Mouse (Mus musculus): ENCODE results near the gene Atp8a2. TPM values are rescaled to one million over a fixed set of nuclear protein-coding genes. Genes with fewer than 3 reads are reported as not detected.
"Not testable (repeated sequence)": the region's sequence is repeated elsewhere in the genome, so short reads cannot be mapped to it uniquely, and the experiment has no call there.

The Atp8a2 gene
- total RNA-seq, 2 experiments from 2014 or later: 45.3 to 46.9 TPM

DNA sequence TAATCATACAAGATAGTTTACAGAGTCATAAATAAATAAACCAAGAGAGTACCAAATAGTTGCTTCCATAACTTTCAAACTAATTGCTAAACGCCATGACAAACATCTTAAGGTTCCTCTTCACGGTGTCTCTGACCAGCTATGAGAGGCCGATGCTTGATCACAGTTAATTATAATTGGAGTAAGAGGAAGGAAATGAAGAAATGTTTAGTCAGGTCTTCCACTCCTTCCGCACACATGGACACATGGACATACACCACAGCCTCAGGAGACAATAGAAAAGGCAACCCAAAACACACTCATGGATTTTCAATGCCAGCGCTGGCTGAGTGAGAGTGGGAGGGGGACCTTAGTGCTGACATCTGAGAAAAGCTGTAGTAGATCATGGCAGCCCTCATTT, 232.4 kb downstream of the Atp8a2 start:
- H3K4me3 ChIP-seq: no peak overlapping the region
- H3K27ac ChIP-seq: no peak overlapping the region
- no peak for TF ChIP-seq CTCF (conservative IDR thresholded peaks at IDR 0.05)
- DNase-seq (ENCODE audit: low spot score in 2 of 2): no peak

DNA sequence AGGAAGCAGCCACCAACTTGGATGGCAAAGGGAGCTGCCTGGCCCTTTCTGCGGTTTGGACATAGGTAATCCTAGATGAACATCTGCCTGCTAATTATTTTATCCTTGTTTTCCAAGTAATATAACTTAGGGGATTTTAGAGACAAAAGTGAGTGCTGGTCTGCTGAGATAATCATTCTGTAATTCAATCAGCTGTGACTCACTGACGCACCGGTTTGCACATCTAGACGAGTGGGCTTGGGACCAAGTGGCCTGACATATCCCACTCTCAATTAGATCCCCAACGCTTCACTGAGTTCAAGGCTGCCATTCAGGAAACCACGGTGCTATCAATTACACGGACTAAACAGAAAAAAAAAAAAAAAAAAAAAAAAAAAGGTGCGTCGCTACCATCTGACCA, 236.0 kb downstream of the Atp8a2 start:
- no peak for DNase-seq (ENCODE audit: low spot score in 2 of 2)
- TF ChIP-seq CTCF (conservative IDR thresholded peaks at IDR 0.05): no peak
- H3K4me3 ChIP-seq: no peak overlapping the region
- no peak overlapping the region for H3K27ac ChIP-seq

DNA sequence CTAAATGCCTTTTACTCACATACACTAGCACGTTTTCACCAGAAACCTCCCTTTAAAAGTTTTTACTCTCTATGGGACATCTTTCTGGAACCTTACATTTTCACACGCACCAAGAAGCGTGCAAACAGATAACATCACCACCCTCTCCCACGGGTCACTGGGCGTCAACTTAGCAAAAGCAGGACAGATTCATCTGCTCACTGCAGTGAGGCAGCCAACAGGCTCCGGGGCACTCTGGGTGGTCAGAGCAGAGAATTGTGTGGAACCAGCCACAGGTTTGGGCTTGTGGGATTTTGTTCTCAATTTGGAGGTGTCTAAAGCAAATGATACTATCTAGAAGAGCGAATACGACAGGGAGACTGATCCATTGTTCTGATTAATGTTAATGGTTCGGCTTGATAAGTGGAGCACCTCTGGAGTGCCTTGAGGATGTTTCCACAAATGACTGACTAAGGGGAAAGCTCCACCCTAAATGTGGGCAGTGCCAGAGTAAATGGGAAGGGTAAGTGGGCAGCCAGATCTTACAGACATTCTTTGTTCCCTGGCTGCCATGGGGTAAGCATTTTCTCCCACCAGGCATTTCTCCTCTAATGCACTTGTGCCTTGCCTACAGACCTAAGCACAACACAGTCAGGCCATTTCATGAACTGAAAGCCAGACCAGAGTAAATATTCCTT, 236.6 kb downstream of the Atp8a2 start:
- H3K27ac ChIP-seq: no peak overlapping the region
- no peak overlapping the region for H3K4me3 ChIP-seq
- no peak for TF ChIP-seq CTCF (conservative IDR thresholded peaks at IDR 0.05)
- no peak for DNase-seq (ENCODE audit: low spot score in 2 of 2)

DNA sequence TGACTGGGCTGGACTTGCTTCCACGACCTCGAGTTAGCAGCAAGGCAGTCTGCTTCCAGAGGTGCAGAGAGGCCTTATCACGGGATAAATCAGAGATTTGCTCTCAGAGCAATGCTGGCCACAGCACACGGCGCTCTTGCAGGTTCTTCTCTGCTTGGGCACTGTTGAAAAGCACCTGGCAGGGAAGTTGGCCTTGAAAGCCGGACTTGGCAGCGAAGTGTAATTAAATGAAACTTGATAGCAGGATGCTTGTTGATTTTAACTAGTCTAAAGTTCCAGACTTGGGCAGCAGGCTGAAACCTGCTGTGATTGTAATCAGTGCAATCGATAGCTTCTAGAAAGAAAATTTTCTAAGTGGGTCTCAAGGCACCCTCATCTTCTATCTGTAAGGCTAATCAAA, 237.3 kb downstream of the Atp8a2 start:
- DNase-seq (ENCODE audit: low spot score in 2 of 2): no peak
- TF ChIP-seq CTCF (conservative IDR thresholded peaks at IDR 0.05): no peak
- no peak overlapping the region for H3K27ac ChIP-seq
- no peak overlapping the region for H3K4me3 ChIP-seq

DNA sequence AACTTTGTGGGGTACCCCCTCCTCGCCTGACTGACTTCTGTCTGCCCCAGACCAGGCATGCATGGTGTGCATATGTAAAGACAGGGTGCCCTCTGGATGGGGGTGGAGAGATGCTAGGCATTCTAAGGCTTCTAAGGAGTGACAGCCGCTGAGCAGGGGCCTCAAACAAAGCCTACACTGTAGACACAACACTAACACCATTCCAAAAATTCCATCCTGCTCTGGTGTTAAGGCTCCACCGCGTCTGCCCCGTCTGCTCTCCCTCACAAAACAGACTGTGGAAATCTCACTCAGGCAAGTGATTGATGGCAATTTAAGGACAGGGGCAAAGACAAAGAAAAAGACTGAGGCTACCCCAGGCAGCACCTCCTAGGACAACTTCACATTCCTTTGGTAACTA, 247.0 kb downstream of the Atp8a2 start:
- H3K4me3 ChIP-seq: no peak overlapping the region
- no peak overlapping the region for H3K27ac ChIP-seq
- no peak for TF ChIP-seq CTCF (conservative IDR thresholded peaks at IDR 0.05)
- DNase-seq (ENCODE audit: low spot score in 2 of 2): no peak

DNA sequence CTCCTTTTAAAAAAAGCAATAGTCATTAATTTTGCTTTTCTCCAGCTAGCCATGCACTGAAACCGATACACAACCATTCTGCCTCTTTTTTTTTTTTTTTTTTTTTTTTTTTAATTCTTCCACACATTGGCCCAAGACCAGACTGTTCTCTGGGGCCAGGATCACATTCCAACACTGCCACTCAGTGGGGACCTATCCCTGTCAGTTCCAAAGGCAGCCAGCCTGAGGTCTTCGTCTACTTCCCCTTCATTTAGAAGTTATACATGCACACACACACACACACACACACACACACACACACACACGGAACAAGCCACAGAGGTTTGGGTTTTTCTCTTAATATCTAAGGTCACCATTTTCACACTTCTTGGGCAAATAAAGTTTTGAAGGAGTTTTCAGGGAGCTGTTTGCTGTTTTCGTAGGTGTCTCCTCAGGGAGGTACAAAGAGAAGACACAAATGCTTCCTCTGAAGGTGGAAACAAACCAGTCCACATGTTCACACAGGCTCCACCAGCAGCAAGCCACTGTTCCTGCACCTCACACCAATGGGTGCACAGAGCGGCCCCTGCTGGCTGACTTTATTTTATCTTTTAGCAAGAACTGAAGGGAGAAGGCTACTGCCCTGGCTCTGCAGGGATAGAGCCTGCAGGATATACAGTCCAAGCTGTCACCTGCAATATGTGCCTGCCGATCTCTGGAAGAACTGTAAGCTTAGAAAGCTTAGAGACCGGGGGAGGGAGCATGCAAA, 253.9 kb downstream of the Atp8a2 start:
- no peak overlapping the region for H3K27ac ChIP-seq
- TF ChIP-seq CTCF (conservative IDR thresholded peaks at IDR 0.05): peak; percentile 91
- no peak overlapping the region for H3K4me3 ChIP-seq
- peak; percentile 81 to 92 for DNase-seq (ENCODE audit: low spot score in 2 of 2)

DNA sequence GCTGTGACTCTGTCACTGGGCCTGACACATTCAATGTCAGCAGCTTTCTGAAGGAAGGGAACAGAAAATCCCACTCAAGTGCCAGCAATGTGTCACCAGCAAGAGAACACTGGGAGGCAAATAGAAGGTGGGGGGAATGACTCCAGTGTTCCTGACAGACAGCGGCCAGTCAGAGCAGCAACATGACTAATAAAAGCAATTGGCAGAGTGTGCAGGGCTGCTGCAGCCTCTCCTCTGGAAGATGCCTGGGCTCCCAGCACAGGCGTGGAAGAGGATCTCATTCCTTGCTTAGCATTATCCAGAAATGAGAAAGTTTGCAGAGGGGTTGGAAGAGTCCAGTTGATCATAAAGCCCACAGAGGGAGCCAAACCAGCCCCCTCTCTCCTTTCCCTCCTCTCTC, 254.8 kb downstream of the Atp8a2 start:
- no peak for TF ChIP-seq CTCF (conservative IDR thresholded peaks at IDR 0.05)
- no peak for DNase-seq (ENCODE audit: low spot score in 2 of 2)

DNA sequence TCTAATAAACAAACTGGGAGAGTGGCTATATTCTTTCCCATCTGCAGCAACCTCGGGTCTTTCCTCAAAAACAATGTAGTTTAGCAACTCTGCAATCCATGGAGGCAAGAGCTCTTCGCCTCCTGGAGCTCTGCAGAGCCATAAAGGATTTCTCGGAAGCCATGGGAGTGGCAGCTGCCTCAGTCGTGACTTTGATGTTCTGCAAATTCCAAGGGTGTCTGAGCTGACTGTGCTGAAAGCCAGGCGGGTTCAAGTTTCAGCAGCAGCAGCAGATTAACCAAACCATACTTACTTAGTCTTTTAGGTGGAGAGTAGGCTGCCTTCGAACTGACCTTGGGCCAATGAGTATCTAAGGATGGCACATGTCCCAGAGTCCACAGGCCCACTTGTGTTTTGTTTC, 264.6 kb downstream of the Atp8a2 start:
- no peak overlapping the region for H3K27ac ChIP-seq
- no peak overlapping the region for H3K4me3 ChIP-seq
- no peak for DNase-seq (ENCODE audit: low spot score in 2 of 2)
- TF ChIP-seq CTCF (conservative IDR thresholded peaks at IDR 0.05): no peak

More for the DNA sequence above, 254.8 kb downstream of the Atp8a2 start:
- no peak overlapping the region for H3K27ac ChIP-seq
- no peak overlapping the region for H3K4me3 ChIP-seq

DNA sequence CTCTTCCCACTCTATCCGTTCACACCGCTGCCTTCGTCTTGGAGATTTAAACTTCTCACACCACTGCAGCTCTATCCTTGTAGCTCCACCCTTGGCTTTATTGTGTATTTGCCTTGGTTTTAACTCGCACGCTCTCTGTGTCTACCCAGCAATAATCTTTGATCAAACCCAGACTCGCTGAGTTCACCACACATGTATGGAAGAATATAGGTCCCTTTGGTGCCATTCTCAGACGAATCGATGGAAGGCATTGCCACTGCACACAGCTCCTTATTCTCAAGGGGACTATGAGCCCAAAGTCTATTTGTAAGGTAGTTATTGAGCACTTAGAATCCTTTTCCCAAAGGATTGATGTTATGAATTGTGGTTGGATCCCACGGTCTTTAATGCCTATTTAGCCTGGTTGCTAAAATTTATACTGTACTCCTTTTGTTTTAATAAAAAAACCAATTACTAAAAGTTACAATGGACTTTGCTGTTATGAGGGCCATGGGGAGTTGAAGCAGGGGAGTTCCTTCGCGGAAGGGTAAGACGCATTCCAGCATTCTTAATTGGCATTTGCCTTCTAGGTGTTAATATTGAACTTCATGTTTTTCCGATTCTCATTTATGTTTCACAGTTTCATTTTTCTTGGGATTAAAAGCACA, 265.4 kb downstream of the Atp8a2 start:
- no peak for TF ChIP-seq CTCF (conservative IDR thresholded peaks at IDR 0.05)
- no peak overlapping the region for H3K4me3 ChIP-seq
- no peak for DNase-seq (ENCODE audit: low spot score in 2 of 2)
- no peak overlapping the region for H3K27ac ChIP-seq

DNA sequence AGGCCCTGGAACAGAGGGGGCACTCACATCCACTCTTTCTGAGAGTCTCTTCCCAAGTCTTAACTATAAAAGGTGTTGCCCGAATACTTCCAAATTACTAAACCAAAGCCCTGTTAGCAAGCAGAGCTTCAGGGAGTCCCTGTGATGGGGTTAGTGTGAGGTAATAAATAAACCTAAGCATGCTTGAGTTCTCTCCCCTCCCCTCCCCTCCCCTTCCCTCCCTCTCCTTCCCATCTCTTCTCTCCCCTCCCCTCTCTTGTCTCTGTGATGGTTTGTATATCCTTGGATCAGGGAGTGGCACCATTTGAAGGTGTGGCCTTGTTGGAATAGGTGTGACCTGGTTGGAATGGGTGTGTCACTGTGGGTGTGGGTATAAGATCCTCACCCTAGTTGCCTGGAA, 267.8 kb downstream of the Atp8a2 start:
- H3K27ac ChIP-seq, H3K4me3 ChIP-seq: not testable (repeated sequence)

DNA sequence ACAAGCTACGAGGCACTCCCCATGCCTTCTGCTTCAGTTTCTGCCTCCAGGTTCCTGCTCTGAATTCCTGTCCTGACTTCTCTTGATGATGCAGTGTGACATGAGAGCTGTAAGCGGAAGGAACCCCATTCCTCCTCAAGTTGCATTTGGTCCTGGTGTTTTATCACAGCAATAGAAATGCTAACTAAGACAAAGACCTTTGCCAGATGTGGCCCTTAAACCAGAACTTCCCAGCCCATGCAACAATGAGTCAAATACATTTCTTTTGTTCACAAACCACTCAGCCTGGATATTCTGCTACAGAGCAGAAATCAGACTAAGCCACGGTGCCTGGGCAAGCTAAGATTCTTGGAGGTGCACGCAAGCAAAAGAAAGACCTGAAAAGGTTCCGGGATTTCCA, 268.2 kb downstream of the Atp8a2 start:
- Histone ChIP-seq H3K4me3 (no peak overlapping the region), H3K27ac (no peak overlapping the region)
- TF ChIP-seq CTCF (conservative IDR thresholded peaks at IDR 0.05): no peak
- DNase-seq (ENCODE audit: low spot score in 2 of 2): no peak

More for the DNA sequence above, 267.8 kb downstream of the Atp8a2 start:
- not testable (repeated sequence) for DNase-seq (ENCODE audit: low spot score in 2 of 2)

DNA sequence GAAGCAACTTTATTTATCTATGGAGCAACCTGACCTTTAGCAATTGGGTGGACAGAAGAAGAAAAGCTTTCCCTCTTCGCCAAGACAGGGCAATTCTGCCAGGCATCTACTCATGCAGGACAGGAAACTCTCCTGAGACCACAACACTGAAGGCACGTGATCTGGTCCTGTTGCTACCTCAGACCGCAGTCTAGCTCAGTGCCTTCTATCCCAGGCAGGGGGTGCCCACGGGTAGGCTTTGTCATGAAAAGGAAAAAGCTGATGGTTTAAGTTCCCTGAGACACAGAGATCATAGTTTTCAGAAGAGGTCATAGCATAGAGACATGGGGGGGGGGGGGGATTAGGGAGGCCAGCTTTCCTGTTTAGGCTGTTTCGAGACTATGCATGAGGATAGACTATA, 269.2 kb downstream of the Atp8a2 start:
- no peak for TF ChIP-seq CTCF (conservative IDR thresholded peaks at IDR 0.05)
- H3K4me3 ChIP-seq: no peak overlapping the region
- no peak for DNase-seq (ENCODE audit: low spot score in 2 of 2)
- H3K27ac ChIP-seq: no peak overlapping the region

DNA sequence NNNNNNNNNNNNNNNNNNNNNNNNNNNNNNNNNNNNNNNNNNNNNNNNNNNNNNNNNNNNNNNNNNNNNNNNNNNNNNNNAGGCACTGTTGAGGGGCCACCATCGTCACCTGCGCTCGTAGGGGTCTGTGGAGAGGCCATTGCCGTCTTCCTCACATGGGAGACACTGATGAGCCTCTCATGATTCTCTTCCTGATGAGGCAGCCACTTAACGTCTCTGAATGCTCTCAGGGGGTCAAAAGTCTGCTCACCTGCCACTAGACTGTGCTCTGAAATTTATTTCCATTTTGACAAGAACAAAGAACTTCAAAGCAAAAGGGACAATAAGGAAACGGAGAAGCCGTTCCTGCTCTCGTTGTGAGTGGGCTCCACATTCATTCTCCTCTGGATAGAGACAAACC, 277.1 kb downstream of the Atp8a2 start:
- no peak for TF ChIP-seq CTCF (conservative IDR thresholded peaks at IDR 0.05)
- H3K27ac ChIP-seq: no peak overlapping the region
- DNase-seq (ENCODE audit: low spot score in 2 of 2): no peak
- H3K4me3 ChIP-seq: no peak overlapping the region

Data from layer of hippocampus, adult 2 months (tissue).